Mouse (Mus musculus): ENCODE measurements around the gene Ap1s1.

DNA sequence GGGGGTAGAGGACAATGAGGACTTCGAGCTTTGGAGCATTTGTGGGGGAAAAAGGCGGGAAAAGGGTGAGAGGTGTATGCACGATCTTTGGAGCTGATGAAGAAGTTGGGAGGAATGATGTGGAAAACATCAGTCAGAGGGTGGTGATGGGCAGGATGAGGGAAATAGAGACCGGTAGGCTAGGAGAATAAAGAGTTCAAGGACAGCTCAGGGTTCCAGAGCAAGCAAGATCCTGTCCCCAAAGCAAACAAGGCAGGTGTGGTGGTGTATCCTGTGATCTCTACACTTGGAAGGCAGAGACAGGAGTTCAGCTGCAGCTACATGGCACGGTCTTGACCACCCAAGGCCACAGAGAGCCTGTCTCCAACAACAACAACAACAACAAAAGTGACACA is 386 bp upstream of the Ap1s1 start:
- TF ChIP-seq CTCF (conservative IDR thresholded peaks at IDR 0.05; ENCODE audit: low read length): no peak
- TF ChIP-seq POU5F1 (IDR thresholded peaks at IDR 0.05; ENCODE audit: borderline replicate concordance, low read length): no peak
- TF ChIP-seq NANOG (IDR thresholded peaks at IDR 0.05; ENCODE audit: borderline replicate concordance, low read length): no peak; the same call in 1 of the 2 replicates
